ENCODE assay signal across 18 mouse cellular contexts in the genomic region with DNA sequence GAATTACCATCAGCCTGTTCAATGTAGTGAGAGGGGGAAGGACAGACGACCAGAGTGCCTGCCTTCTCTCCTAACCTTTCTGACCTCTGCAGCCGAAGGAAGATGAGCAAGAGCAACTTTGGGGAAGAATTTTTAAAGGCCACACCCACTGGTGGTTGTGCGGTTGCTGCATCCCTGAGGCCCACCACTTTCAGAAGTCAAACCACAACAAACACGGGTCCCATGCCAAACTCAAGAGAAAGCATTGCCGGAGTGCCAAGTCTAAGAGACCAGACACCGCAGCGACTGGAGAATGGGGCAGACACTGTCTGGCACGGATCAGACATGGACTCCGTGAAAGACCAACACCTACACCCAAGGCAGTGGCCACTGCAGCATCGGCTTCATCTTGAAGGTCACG. TPM values are rescaled to one million over a fixed set of nuclear protein-coding genes. Genes with fewer than 3 reads are reported as not detected.
DNase-seq lines count a peak whose midpoint lies in the region; ATAC-seq lines count a peak whose summit lies in the region.
"Had no signal": no experiment of that assay in that cellular context is flagged by ENCODE, and none has a peak within 500 bp of the region (broad histone marks: within the 10 kb centered on the region; RNA-seq: fewer than 3 reads in every experiment).

No protein-coding gene starts in this region.

- no peak overlapping the region for H3K4me3 ChIP-seq in liver, embryonic 11.5 days (ENCODE audit: low read depth, low read length)
- peak overlapping the region; percentile 1 for H3K4me3 ChIP-seq in erythroblast, embryonic 14.5 days (replicated peaks)
- H3K4me3 ChIP-seq in liver, embryonic 16.5 days (ENCODE audit: low read depth, low read length) = no peak overlapping the region
- H3K4me3 ChIP-seq in forebrain, embryonic 12.5 days (replicated peaks) = no peak overlapping the region
- H3K4me3 ChIP-seq in forebrain, embryonic 14.5 days (ENCODE audit: low read depth, low read length) = no peak overlapping the region
- H3K4me3 ChIP-seq: limb, embryonic 15.5 days had no signal

- ATAC-seq in liver, embryonic 11.5 days (replicated peaks; ENCODE audit: low FRiP score) = no peak; the same call in 1 of the 2 replicates
- ATAC-seq in liver, embryonic 16.5 days (ENCODE audit: low read depth) = no peak
- no peak for ATAC-seq in forebrain, embryonic 12.5 days (ENCODE audit: low FRiP score)
- ATAC-seq in forebrain, embryonic 14.5 days = no peak
- ATAC-seq: Patski had no signal

- no peaks in the 10 kb centered on the region for H3K36me3 ChIP-seq in liver, embryonic 11.5 days (ENCODE audit: control insufficient read depth, insufficient read depth, low read length)
- H3K36me3 ChIP-seq in erythroblast, embryonic 14.5 days (ENCODE audit: control insufficient read depth) = peaks cover 5% of the 10 kb centered on the region; the same call in 1 of the 2 replicates
- no peaks in the 10 kb centered on the region for H3K36me3 ChIP-seq in liver, embryonic 16.5 days (ENCODE audit: control insufficient read depth, insufficient read depth)
- H3K36me3 ChIP-seq in forebrain, embryonic 12.5 days (replicated peaks) = no peaks in the 10 kb centered on the region
- no peaks in the 10 kb centered on the region for H3K36me3 ChIP-seq in forebrain, embryonic 14.5 days (ENCODE audit: control insufficient read depth, insufficient read depth, low read length)
- H3K36me3 ChIP-seq: limb, embryonic 15.5 days had no signal

- WGBS in liver, embryonic 11.5 days = 54% methylated on average over 11 of the region's 11 CpGs
- WGBS in liver, embryonic 16.5 days (ENCODE audit: insufficient replicate concordance) = 27% methylated on average over 11 of the region's 11 CpGs
- 87% methylated on average over 11 of the region's 11 CpGs for WGBS in forebrain, embryonic 12.5 days
- 84% methylated on average over 11 of the region's 11 CpGs for WGBS in forebrain, embryonic 14.5 days

- H3K4me2 ChIP-seq in liver, embryonic 11.5 days = no peak overlapping the region
- peak overlapping the region; percentile 18; the same call in 1 of the 2 replicates for H3K4me2 ChIP-seq in liver, embryonic 16.5 days (ENCODE audit: low read depth, low read length)
- H3K4me2 ChIP-seq in forebrain, embryonic 12.5 days = no peak overlapping the region
- H3K4me2 ChIP-seq in forebrain, embryonic 14.5 days (ENCODE audit: low read length) = no peak overlapping the region
- H3K4me2 ChIP-seq: hindbrain, embryonic 14.5 days; limb, embryonic 15.5 days; midbrain, embryonic 11.5 days had no signal

- no peaks in the 10 kb centered on the region for H3K9me3 ChIP-seq in liver, embryonic 11.5 days (ENCODE audit: control insufficient read depth, low read length)
- no peaks in the 10 kb centered on the region for H3K9me3 ChIP-seq in erythroblast, embryonic 14.5 days (ENCODE audit: control insufficient read depth, low read length)
- H3K9me3 ChIP-seq in liver, embryonic 16.5 days (replicated peaks; ENCODE audit: control insufficient read depth, low read length) = no peaks in the 10 kb centered on the region
- no peaks in the 10 kb centered on the region for H3K9me3 ChIP-seq in forebrain, embryonic 12.5 days
- no peaks in the 10 kb centered on the region for H3K9me3 ChIP-seq in forebrain, embryonic 14.5 days (replicated peaks; ENCODE audit: control insufficient read depth, low read length)
- H3K9me3 ChIP-seq: limb, embryonic 15.5 days had no signal

- no peak overlapping the region; the same call in 1 of the 2 replicates for H3K9ac ChIP-seq in liver, embryonic 11.5 days (ENCODE audit: low read depth, low read length)
- H3K9ac ChIP-seq in liver, embryonic 16.5 days (ENCODE audit: low read depth, low read length) = peak overlapping the region; percentile 52
- H3K9ac ChIP-seq in forebrain, embryonic 12.5 days = no peak overlapping the region
- H3K9ac ChIP-seq in forebrain, embryonic 14.5 days (ENCODE audit: low read length) = no peak overlapping the region
- H3K9ac ChIP-seq: hindbrain, embryonic 14.5 days had no signal

- DNase-seq in liver, embryonic 11.5 days (ENCODE audit: low spot score) = no peak
- DNase-seq in liver = no peak
- DNase-seq in naive thymus-derived CD4-positive, alpha-beta T cell, adult 2 months (ENCODE audit: low read depth) = peak; percentile 29
- DNase-seq in retina, embryonic 14.5 days (ENCODE audit: low spot score) = no peak
- DNase-seq in forebrain, embryonic 14.5 days (ENCODE audit: low spot score) = no peak
- DNase-seq: cerebellum, postnatal 10 days; gastrocnemius, postnatal 10 days; kidney, adult 18-20 months; lung, postnatal 14 days; right cerebral cortex, adult 18-20 months; thymus, postnatal 14 days had no signal

- peak overlapping the region; percentile 13; the same call in 1 of the 2 replicates for H3K27ac ChIP-seq in liver, embryonic 11.5 days (ENCODE audit: low read depth, low read length)
- H3K27ac ChIP-seq in liver, embryonic 16.5 days (ENCODE audit: low read length) = peak overlapping the region; percentile 96
- H3K27ac ChIP-seq in forebrain, embryonic 12.5 days = no peak overlapping the region
- no peak overlapping the region for H3K27ac ChIP-seq in forebrain, embryonic 14.5 days (ENCODE audit: low read depth, low read length)
- H3K27ac ChIP-seq: hindbrain, embryonic 14.5 days; limb, embryonic 15.5 days had no signal

- peaks cover 10% of the 10 kb centered on the region; the same call in 1 of the 2 replicates for H3K27me3 ChIP-seq in liver, embryonic 11.5 days (replicated peaks; ENCODE audit: control insufficient read depth, insufficient read depth, low read length)
- H3K27me3 ChIP-seq in erythroblast, embryonic 14.5 days (ENCODE audit: control insufficient read depth) = peaks cover 8% of the 10 kb centered on the region
- no peaks in the 10 kb centered on the region for H3K27me3 ChIP-seq in liver, embryonic 16.5 days (ENCODE audit: control insufficient read depth, insufficient read depth, low read depth, low read length)
- H3K27me3 ChIP-seq in forebrain, embryonic 12.5 days = peaks cover 26% of the 10 kb centered on the region
- H3K27me3 ChIP-seq in forebrain, embryonic 14.5 days (replicated peaks; ENCODE audit: control insufficient read depth, insufficient read depth, low read length) = 0 out of 2 replicates have a peak, but pooled peaks cover 2% of the 10 kb centered on the region
- H3K27me3 ChIP-seq: Patski had no signal

- peaks cover 30% of the 10 kb centered on the region for H3K4me1 ChIP-seq in liver, embryonic 11.5 days (replicated peaks; ENCODE audit: control insufficient read depth, insufficient read depth, low read length)
- peaks cover 83% of the 10 kb centered on the region for H3K4me1 ChIP-seq in erythroblast, embryonic 14.5 days (ENCODE audit: control insufficient read depth)
- H3K4me1 ChIP-seq in liver, embryonic 16.5 days (ENCODE audit: control insufficient read depth, low read depth, low read length) = peaks cover 60% of the 10 kb centered on the region
- peaks cover 9% of the 10 kb centered on the region; the same call in 1 of the 2 replicates for H3K4me1 ChIP-seq in forebrain, embryonic 12.5 days
- no peaks in the 10 kb centered on the region for H3K4me1 ChIP-seq in forebrain, embryonic 14.5 days (ENCODE audit: control insufficient read depth, insufficient read depth, low read length)

RNA-seq across cellular contexts. Expression of a gene that starts 3.0 kb away (rescaled TPM):
- polyA plus RNA-seq in liver, embryonic 11.5 days (2014; fragmentation: Nextera tagmentation; extraction: Ambion mirVana) = 1.8 and 2.2 TPM in 2 replicates
- 0.95 and 3.0 TPM in 2 replicates for polyA plus RNA-seq in erythroblast, embryonic 14.5 days (2012)
- polyA plus RNA-seq in liver, embryonic 16.5 days (2015; fragmentation: Nextera tagmentation; extraction: Ambion mirVana) = 4.8 and 7.1 TPM in 2 replicates
- 0.58 and 0.60 TPM in 2 replicates for polyA plus RNA-seq in forebrain, embryonic 12.5 days (2016; fragmentation: Nextera tagmentation; extraction: Ambion mirVana)
- 0.09 TPM in 1 of 2 replicates, not detected in the other for polyA plus RNA-seq in forebrain, embryonic 14.5 days (2014; fragmentation: Nextera tagmentation; extraction: Ambion mirVana)

RNA-seq across cellular contexts. Expression of a gene that starts 8.6 kb away (rescaled TPM):
- polyA plus RNA-seq in liver, embryonic 11.5 days (2014; fragmentation: Nextera tagmentation; extraction: Ambion mirVana) = 69.6 and 71.3 TPM in 2 replicates
- polyA plus RNA-seq in erythroblast, embryonic 14.5 days (2012) = 2.9 and 4.8 TPM in 2 replicates
- polyA plus RNA-seq in liver, embryonic 16.5 days (2015; fragmentation: Nextera tagmentation; extraction: Ambion mirVana) = 36.9 and 38.8 TPM in 2 replicates
- polyA plus RNA-seq in forebrain, embryonic 12.5 days (2016; fragmentation: Nextera tagmentation; extraction: Ambion mirVana) = 102 and 106 TPM in 2 replicates
- polyA plus RNA-seq in forebrain, embryonic 14.5 days (2014; fragmentation: Nextera tagmentation; extraction: Ambion mirVana) = 91.2 and 98.4 TPM in 2 replicates

RNA-seq across cellular contexts. Expression of a gene that starts 18.9 kb away (rescaled TPM):
- 206 and 226 TPM in 2 replicates for polyA plus RNA-seq in liver, embryonic 11.5 days (2014; fragmentation: Nextera tagmentation; extraction: Ambion mirVana)
- polyA plus RNA-seq in erythroblast, embryonic 14.5 days (2012) = 42.1 and 83.7 TPM in 2 replicates
- 688 and 719 TPM in 2 replicates for polyA plus RNA-seq in liver, embryonic 16.5 days (2015; fragmentation: Nextera tagmentation; extraction: Ambion mirVana)
- 17.2 and 17.4 TPM in 2 replicates for polyA plus RNA-seq in forebrain, embryonic 12.5 days (2016; fragmentation: Nextera tagmentation; extraction: Ambion mirVana)
- polyA plus RNA-seq in forebrain, embryonic 14.5 days (2014; fragmentation: Nextera tagmentation; extraction: Ambion mirVana) = 19.0 and 21.9 TPM in 2 replicates

RNA-seq across cellular contexts. Expression of a gene that starts 57.9 kb away (rescaled TPM):
- 18.3 and 18.9 TPM in 2 replicates for polyA plus RNA-seq in liver, embryonic 11.5 days (2014; fragmentation: Nextera tagmentation; extraction: Ambion mirVana)
- polyA plus RNA-seq in erythroblast, embryonic 14.5 days (2012) = 16.7 and 23.0 TPM in 2 replicates
- polyA plus RNA-seq in liver, embryonic 16.5 days (2015; fragmentation: Nextera tagmentation; extraction: Ambion mirVana) = 15.8 and 18.6 TPM in 2 replicates
- 23.1 and 27.2 TPM in 2 replicates for polyA plus RNA-seq in forebrain, embryonic 12.5 days (2016; fragmentation: Nextera tagmentation; extraction: Ambion mirVana)
- 14.3 and 14.6 TPM in 2 replicates for polyA plus RNA-seq in forebrain, embryonic 14.5 days (2014; fragmentation: Nextera tagmentation; extraction: Ambion mirVana)

Comparison
In these comparisons a context has a peak if more than half of its experiments do, and no peak if none do; other contexts are left out.
1. H3K27ac ChIP-seq: peak in liver, embryonic 11.5 days (single experiment) and liver, embryonic 16.5 days (single experiment); none in forebrain, embryonic 12.5 days (single experiment) and forebrain, embryonic 14.5 days (single experiment).